Mouse (Mus musculus) layer of hippocampus, postnatal 14 days (tissue): ENCODE data around the gene Rd3. TPM values are rescaled to one million over a fixed set of nuclear protein-coding genes. Genes with fewer than 3 reads are reported as not detected.
A peak's percentile ranks its signal among the peaks of the same experiment; 100 is the strongest.

ENCODE experiments used
- DNase-seq, 2 experiments: peaks; one replicate each; pipeline ENCODE4 v3.0.0; 2021 to 2022; ENCODE audit warnings: low spot score in 2 of 2, mixed read lengths in 1 of 2
- total RNA-seq, 2 experiments: library from RNA; stranded (reverse); gene quantifications; 2 replicates each; pipeline ENCODE4 v1.2.3; 2021

The Rd3 gene
- total RNA-seq, 2 experiments from 2014 or later = 0.19 to 1.4 TPM

- DNase-seq = peak; percentile 72 to 80
Observed at GRCm38 (mm10) chr1:191963948-191964772, 13.0 kb upstream of the Rd3 start.

- peak; percentile 77 to 78 for DNase-seq
Observed at GRCm38 (mm10) chr1:191964773-191965481, 12.2 kb upstream of the Rd3 start.

GRCm38 (mm10) chr1:191969939-191970338 lies 7.2 kb upstream of the Rd3 start:
- DNase-seq = no peak

GRCm38 (mm10) chr1:191974509-191975405 lies 2.4 kb upstream of the Rd3 start:
- no peak for DNase-seq

- DNase-seq = no peak
Observed at GRCm38 (mm10) chr1:191981426-191982102, 4.4 kb downstream of the Rd3 start.

- no peak for DNase-seq
Observed at GRCm38 (mm10) chr1:191986674-191987480, 9.7 kb downstream of the Rd3 start.

GRCm38 (mm10) chr1:191987481-191987769 lies 10.3 kb downstream of the Rd3 start:
- no peak for DNase-seq

- no peak for DNase-seq
Observed at GRCm38 (mm10) chr1:191988646-191989045, 11.5 kb downstream of the Rd3 start.

- DNase-seq = no peak
Observed at GRCm38 (mm10) chr1:191989060-191989459, 11.9 kb downstream of the Rd3 start.

- peak; percentile 90 to 96 for DNase-seq
Observed at GRCm38 (mm10) chr1:191989994-191990393, 12.8 kb downstream of the Rd3 start.

- DNase-seq = peak in 1 of 2 experiments; percentile 49
Observed at GRCm38 (mm10) chr1:191992040-191992780, 15.0 kb downstream of the Rd3 start.

GRCm38 (mm10) chr1:191994476-191994875 lies 17.3 kb downstream of the Rd3 start:
- no peak for DNase-seq

- no peak for DNase-seq
Observed at GRCm38 (mm10) chr1:191995488-191995887, 18.3 kb downstream of the Rd3 start.

GRCm38 (mm10) chr1:191995916-191996315 lies 18.7 kb downstream of the Rd3 start:
- no peak for DNase-seq

GRCm38 (mm10) chr1:191996621-191997185 lies 19.5 kb downstream of the Rd3 start:
- no peak for DNase-seq

- no peak for DNase-seq
Observed at GRCm38 (mm10) chr1:191999022-191999421, 21.9 kb downstream of the Rd3 start.
